ENCODE assay signal across 11 mouse cellular contexts in the genomic region with DNA sequence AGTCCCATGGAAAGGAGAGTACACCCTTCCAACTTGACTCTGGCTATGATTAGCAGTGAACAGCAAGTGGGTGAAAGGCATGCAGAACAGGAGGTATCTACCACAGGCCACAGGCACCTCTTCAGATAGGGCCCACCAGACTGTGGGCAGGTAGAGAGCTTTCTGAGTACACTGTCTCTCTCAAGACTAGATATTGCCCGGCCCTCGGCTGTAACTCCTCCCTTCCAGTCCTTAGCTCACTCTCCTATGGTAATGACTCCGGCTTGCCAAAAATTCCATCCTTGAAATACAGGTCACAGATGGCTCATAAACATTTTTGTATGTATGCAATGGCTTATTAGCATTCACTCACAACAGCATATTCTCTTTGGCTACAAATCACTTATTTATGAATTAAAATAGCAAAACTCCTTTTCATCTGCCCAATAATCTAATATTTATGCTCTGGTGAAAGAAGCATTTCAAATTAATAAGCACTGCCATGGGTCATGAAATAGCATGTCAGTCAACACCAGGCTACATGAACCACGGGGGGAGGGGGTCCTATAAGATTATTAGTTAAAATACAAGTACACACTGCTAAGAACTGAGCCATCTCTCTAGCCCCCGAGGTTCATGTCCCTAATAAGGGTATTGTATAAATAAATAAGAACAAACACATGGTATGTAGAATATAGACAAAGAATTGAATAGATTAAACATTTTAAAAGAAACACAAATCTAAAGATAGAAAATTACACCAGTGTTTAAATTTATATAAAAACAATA.
"Had no signal": no experiment of that assay in that cellular context is flagged by ENCODE, and none has a peak within 500 bp of the region (broad histone marks: within the 10 kb centered on the region; RNA-seq: fewer than 3 reads in every experiment).

No protein-coding gene starts in this region.

- H3K27me3 ChIP-seq: limb, embryonic 15.5 days; liver, embryonic 12.5 days; neural tube, embryonic 12.5 days had no signal

- H3K27ac ChIP-seq: kidney, postnatal 0 days; limb, embryonic 15.5 days; liver, embryonic 12.5 days; neural tube, embryonic 12.5 days; stomach, postnatal 0 days had no signal

- H3K4me1 ChIP-seq: limb, embryonic 15.5 days; liver, embryonic 12.5 days; neural tube, embryonic 12.5 days had no signal

- H3K4me3 ChIP-seq: limb, embryonic 15.5 days; liver, embryonic 12.5 days; neural tube, embryonic 12.5 days had no signal

- DNase-seq: kidney, adult 11 months; kidney, adult 9 months; kidney, postnatal 36 days; layer of hippocampus, adult 9-11 months; layer of hippocampus, postnatal 36 days; lung, postnatal 14 days had no signal

- H3K9me3 ChIP-seq: limb, embryonic 15.5 days; liver, embryonic 12.5 days; neural tube, embryonic 12.5 days had no signal

- ATAC-seq: liver, embryonic 12.5 days had no signal

- H3K4me2 ChIP-seq: limb, embryonic 15.5 days; liver, embryonic 12.5 days; neural tube, embryonic 12.5 days had no signal

- H3K9ac ChIP-seq: limb, embryonic 15.5 days; liver, embryonic 12.5 days; neural tube, embryonic 12.5 days had no signal

- H3K36me3 ChIP-seq: limb, embryonic 15.5 days; liver, embryonic 12.5 days; neural tube, embryonic 12.5 days had no signal
